Comparison of ENCODE assay signal across 30 mouse cellular contexts in the genomic region with DNA sequence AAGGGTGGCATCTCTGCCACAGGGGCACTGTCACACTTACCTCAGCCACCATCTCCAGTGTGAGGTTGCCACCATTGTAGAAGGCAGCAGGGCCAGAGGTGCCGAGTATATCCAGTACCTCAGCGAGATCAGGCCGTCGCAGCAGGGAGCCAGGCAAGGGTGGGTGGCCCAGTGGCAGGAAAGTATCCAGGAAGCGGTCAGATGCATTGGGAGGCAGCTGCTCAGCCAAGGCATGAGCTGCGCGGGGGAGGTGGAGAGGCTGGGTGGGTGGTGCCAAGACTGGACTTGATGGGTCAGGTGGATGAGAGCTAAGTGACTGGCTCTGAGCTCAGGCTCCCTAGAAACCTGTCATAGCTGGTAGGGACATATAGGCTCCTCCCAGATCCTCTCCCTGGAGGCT. TPM values are rescaled to one million over a fixed set of nuclear protein-coding genes. Genes with fewer than 3 reads are reported as not detected.
A peak's percentile ranks its signal among the peaks of the same experiment; 100 is the strongest.
DNase-seq lines count a peak whose midpoint lies in the region; ATAC-seq and TF ChIP-seq lines count a peak whose summit lies in the region.
"Had no signal": no experiment of that assay in that cellular context is flagged by ENCODE, and none has a peak within 500 bp of the region (broad histone marks: within the 10 kb centered on the region; RNA-seq: fewer than 3 reads in every experiment).

No protein-coding gene starts in this region.

- no peak for DNase-seq in kidney, postnatal 0 days (ENCODE audit: low spot score)
- no peak for DNase-seq in kidney, adult 2 months
- DNase-seq in ovary, postnatal 14 days (ENCODE audit: low spot score) = peak; percentile 7
- DNase-seq in ovary, postnatal 10 days (ENCODE audit: low spot score) = no peak
- DNase-seq in 416B (ENCODE audit: low read depth) = peak; percentile 60
- DNase-seq in brain, adult 2 months (ENCODE audit: low read depth, low spot score) = peak; percentile 61
- no peak for DNase-seq in gastrocnemius, postnatal 4 days (ENCODE audit: low spot score in 2 of 2)
- DNase-seq: adrenal gland, adult 2 months; adrenal gland, postnatal 36 days; B cell, adult 2 months; cerebellum, adult 2 months; cerebellum, postnatal 25 days; kidney, adult 8-10 months; kidney, postnatal 14 days; lung, adult 2 months; lung, postnatal 10 days; right cerebral cortex, postnatal 4 days had no signal

- H3K4me1 ChIP-seq in kidney, postnatal 0 days (replicated peaks; ENCODE audit: insufficient read depth, low read length) = no peaks in the 10 kb centered on the region
- no peaks in the 10 kb centered on the region for H3K4me1 ChIP-seq in kidney, adult 2 months (ENCODE audit: control insufficient read depth, insufficient read depth, low read length)
- H3K4me1 ChIP-seq: intestine, embryonic 15.5 days had no signal

- 64% methylated on average over 7 of the region's 7 CpGs for WGBS in kidney, postnatal 0 days
- WGBS in kidney, adult 2 months = 62% methylated on average over 7 of the region's 7 CpGs

- no peaks in the 10 kb centered on the region for H3K36me3 ChIP-seq in kidney, postnatal 0 days (ENCODE audit: insufficient read depth, low read length)
- no peaks in the 10 kb centered on the region for H3K36me3 ChIP-seq in kidney, adult 2 months (ENCODE audit: control insufficient read depth, insufficient read depth, low read length)
- H3K36me3 ChIP-seq: embryonic facial prominence, embryonic 10.5 days; embryonic facial prominence, embryonic 15.5 days; intestine, embryonic 15.5 days; limb, embryonic 10.5 days; limb, embryonic 15.5 days had no signal

- H3K9me3 ChIP-seq in kidney, postnatal 0 days (replicated peaks; ENCODE audit: low read length) = no peaks in the 10 kb centered on the region
- H3K9me3 ChIP-seq: embryonic facial prominence, embryonic 10.5 days; embryonic facial prominence, embryonic 15.5 days; forebrain, embryonic 13.5 days; intestine, embryonic 15.5 days; limb, embryonic 10.5 days; limb, embryonic 15.5 days; midbrain, embryonic 10.5 days; midbrain, embryonic 15.5 days; neural tube, embryonic 15.5 days had no signal

- H3K27me3 ChIP-seq in kidney, postnatal 0 days (ENCODE audit: insufficient read depth, low read length) = no peaks in the 10 kb centered on the region
- H3K27me3 ChIP-seq in kidney, adult 2 months (replicated peaks; ENCODE audit: control insufficient read depth, insufficient read depth, low read length) = no peaks in the 10 kb centered on the region
- H3K27me3 ChIP-seq: embryonic facial prominence, embryonic 15.5 days; forebrain, embryonic 13.5 days; intestine, embryonic 15.5 days; limb, embryonic 15.5 days; midbrain, embryonic 15.5 days; neural tube, embryonic 15.5 days had no signal

- no peak for TF ChIP-seq CTCF in kidney, postnatal 0 days (IDR thresholded peaks at IDR 0.05; ENCODE audit: low read depth)
- TF ChIP-seq CTCF in kidney, adult 2 months (conservative IDR thresholded peaks at IDR 0.05; ENCODE audit: insufficient read depth, insufficient read length, low read depth, low read length) = no peak

- H3K4me3 ChIP-seq in kidney, postnatal 0 days (replicated peaks; ENCODE audit: low read depth, low read length) = no peak overlapping the region
- H3K4me3 ChIP-seq in kidney, adult 2 months (ENCODE audit: insufficient read depth, low read depth, low read length) = no peak overlapping the region
- H3K4me3 ChIP-seq: embryonic facial prominence, embryonic 10.5 days; embryonic facial prominence, embryonic 15.5 days; forebrain, embryonic 13.5 days; intestine, embryonic 15.5 days; limb, embryonic 10.5 days; limb, embryonic 15.5 days; midbrain, embryonic 10.5 days; midbrain, embryonic 15.5 days; neural tube, embryonic 15.5 days had no signal

- TF ChIP-seq POLR2A in kidney, adult 2 months (IDR thresholded peaks at IDR 0.05; ENCODE audit: low read depth, low read length) = no peak

- H3K4me2 ChIP-seq in kidney, postnatal 0 days (ENCODE audit: low read length) = no peak overlapping the region
- H3K4me2 ChIP-seq: embryonic facial prominence, embryonic 15.5 days; forebrain, embryonic 13.5 days; intestine, embryonic 15.5 days; limb, embryonic 15.5 days; midbrain, embryonic 15.5 days; neural tube, embryonic 15.5 days had no signal

- ATAC-seq in kidney, postnatal 0 days (replicated peaks; ENCODE audit: low FRiP score, low read depth) = 0 out of 2 replicates have a peak, but pooled peaks have one; percentile 13
- ATAC-seq: activated CD4-positive, CD25-positive, alpha-beta regulatory T cell, adult 4 months; forebrain, embryonic 13.5 days; hindbrain, postnatal 0 days; intestine, embryonic 15.5 days; midbrain, embryonic 15.5 days had no signal

- H3K9ac ChIP-seq in kidney, postnatal 0 days (ENCODE audit: low read depth, low read length) = no peak overlapping the region
- H3K9ac ChIP-seq: embryonic facial prominence, embryonic 15.5 days; forebrain, embryonic 13.5 days; intestine, embryonic 15.5 days; limb, embryonic 15.5 days; liver, embryonic 14.5 days; midbrain, embryonic 15.5 days; neural tube, embryonic 15.5 days had no signal

- no peak overlapping the region for H3K27ac ChIP-seq in kidney, postnatal 0 days
- no peak overlapping the region for H3K27ac ChIP-seq in kidney, adult 2 months (ENCODE audit: insufficient read depth, low read depth, low read length)
- H3K27ac ChIP-seq: embryonic facial prominence, embryonic 10.5 days; embryonic facial prominence, embryonic 15.5 days; forebrain, embryonic 13.5 days; hindbrain, postnatal 0 days; intestine, embryonic 15.5 days; limb, embryonic 10.5 days; limb, embryonic 15.5 days; liver, embryonic 14.5 days; macrophage; midbrain, embryonic 10.5 days; midbrain, embryonic 15.5 days; neural tube, embryonic 15.5 days had no signal

RNA-seq across cellular contexts. Expression of a gene that starts 15.2 kb away (rescaled TPM):
- 20.8 and 22.9 TPM in 2 replicates for polyA plus RNA-seq in kidney, postnatal 0 days (2015; fragmentation: Nextera tagmentation; extraction: Ambion mirVana)
- polyA plus RNA-seq in kidney, adult 2 months (2012; rRNA removed) = 149 and 173 TPM in 2 replicates
- total RNA-seq in gastrocnemius, postnatal 4 days (2021) = 10 to 100 TPM; 30.8 to 32.1 TPM

RNA-seq across cellular contexts. Expression of a gene that starts 15.4 kb away (rescaled TPM):
- polyA plus RNA-seq in kidney, postnatal 0 days (2015; fragmentation: Nextera tagmentation; extraction: Ambion mirVana) = 2.0 TPM in 2 replicates
- 2.4 and 4.8 TPM in 2 replicates for polyA plus RNA-seq in kidney, adult 2 months (2012; rRNA removed)
- total RNA-seq in gastrocnemius, postnatal 4 days (2021) = 1 to 10 TPM; 1.8 to 2.6 TPM
- polyA plus RNA-seq: macrophage had no signal

RNA-seq across cellular contexts. Expression of a gene that starts 28.9 kb away (rescaled TPM):
- 19.0 and 19.6 TPM in 2 replicates for polyA plus RNA-seq in kidney, postnatal 0 days (2015; fragmentation: Nextera tagmentation; extraction: Ambion mirVana)
- 25.4 and 40.6 TPM in 2 replicates for polyA plus RNA-seq in kidney, adult 2 months (2012; rRNA removed)
- 10 to 100 TPM; 38.2 to 39.7 TPM for total RNA-seq in gastrocnemius, postnatal 4 days (2021)

Comparison
In these comparisons a context has a peak if more than half of its experiments do, and no peak if none do; other contexts are left out.
1. DNase-seq: peak in ovary, postnatal 14 days (single experiment), 416B (single experiment) and brain, adult 2 months (single experiment); none in kidney, postnatal 0 days (single experiment), kidney, adult 2 months (single experiment), ovary, postnatal 10 days (single experiment) and gastrocnemius, postnatal 4 days (0 of 2).